Mouse (Mus musculus) ES-Bruce4 (cell line): ENCODE measurements at regions not wholly inside any gene's neighbourhood (a gene's known extent, or its start where the extent isn't known, plus 50 kb on each side); places are given as distances from the start of the nearest gene placed in this dataset.

Experiments used
- H3K27ac ChIP-seq: 2 replicates; pipeline ENCODE4 v1.5.1; 2012; ENCODE audit warnings: low read length, inconsistent platforms; ENCODE audit not compliant: insufficient read depth
- H3K27me3 ChIP-seq: 2 replicates; pipeline ENCODE4 v1.6.1; 2012; ENCODE audit warnings: mild to moderate bottlenecking, low read length, inconsistent platforms; ENCODE audit not compliant: control insufficient read depth, poor library complexity, insufficient read depth, severe bottlenecking
- H3K36me3 ChIP-seq: 2 replicates; pipeline ENCODE4 v1.6.1; 2012; ENCODE audit warnings: inconsistent platforms, mild to moderate bottlenecking, low read length, moderate library complexity; ENCODE audit not compliant: control insufficient read depth, poor library complexity, insufficient read depth, severe bottlenecking
- H3K4me1 ChIP-seq: one replicate; pipeline ENCODE4 v1.8.1; 2011; ENCODE audit warnings: low read length; ENCODE audit not compliant: control insufficient read depth, insufficient read depth
- H3K4me3 ChIP-seq: 2 replicates; pipeline ENCODE4 v1.5.1; 2011; ENCODE audit warnings: low read depth, mild to moderate bottlenecking, low read length
- H3K9ac ChIP-seq: 2 replicates; pipeline ENCODE4 v1.6.1; 2012; ENCODE audit warnings: low read depth, mild to moderate bottlenecking, inconsistent platforms; ENCODE audit not compliant: poor library complexity, severe bottlenecking
- H3K9me3 ChIP-seq: replicated peaks from 2 replicates; pipeline ENCODE4 v1.6.1; 2012; ENCODE audit warnings: mild to moderate bottlenecking, low read length, inconsistent platforms; ENCODE audit not compliant: control insufficient read depth, poor library complexity, insufficient read depth, severe bottlenecking
- CTCF ChIP-seq: IDR thresholded peaks from one replicate; pipeline ENCODE4 v1.8.1; 2011; ENCODE audit warnings: low read depth, low read length
- EP300 ChIP-seq: IDR thresholded peaks from 2 replicates; pipeline ENCODE4 v1.6.1; 2011; ENCODE audit warnings: low read depth, low read length; ENCODE audit not compliant: insufficient read depth
- POLR2A ChIP-seq: IDR thresholded peaks from one replicate; pipeline ENCODE4 v1.8.1; 2011; ENCODE audit warnings: low read length; ENCODE audit not compliant: insufficient read depth

DNA sequence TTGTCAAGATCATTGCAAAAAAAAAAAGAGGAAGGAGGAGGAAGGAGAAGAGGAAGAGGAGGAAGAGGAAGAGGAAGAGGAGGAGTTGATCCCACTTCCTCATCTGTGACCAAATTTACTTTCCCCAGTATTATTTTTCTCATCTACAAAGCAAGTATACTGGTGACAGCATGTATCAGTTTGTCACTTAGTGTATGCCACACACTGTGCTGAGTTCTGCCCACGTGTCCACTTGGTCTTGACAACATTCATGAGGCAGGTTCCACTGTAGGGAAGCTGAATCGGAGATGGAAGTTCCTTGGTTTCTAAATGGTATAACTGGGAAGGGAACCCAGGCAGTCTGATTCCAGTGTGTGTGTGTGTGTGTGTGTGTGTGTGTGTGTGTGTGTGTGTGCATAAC lies 122.3 kb upstream of the Hs3st2 start:
- Histone ChIP-seq H3K36me3 (no peaks in the 10 kb centered on the region), H3K4me1 (no peaks in the 10 kb centered on the region), H3K9ac (no peak overlapping the region), H3K4me3 (no peak overlapping the region), H3K9me3 (no peaks in the 10 kb centered on the region), H3K27ac (no peak overlapping the region), H3K27me3 (no peaks in the 10 kb centered on the region)
- TF ChIP-seq EP300 (no peak), POLR2A (no peak), CTCF (no peak)

DNA sequence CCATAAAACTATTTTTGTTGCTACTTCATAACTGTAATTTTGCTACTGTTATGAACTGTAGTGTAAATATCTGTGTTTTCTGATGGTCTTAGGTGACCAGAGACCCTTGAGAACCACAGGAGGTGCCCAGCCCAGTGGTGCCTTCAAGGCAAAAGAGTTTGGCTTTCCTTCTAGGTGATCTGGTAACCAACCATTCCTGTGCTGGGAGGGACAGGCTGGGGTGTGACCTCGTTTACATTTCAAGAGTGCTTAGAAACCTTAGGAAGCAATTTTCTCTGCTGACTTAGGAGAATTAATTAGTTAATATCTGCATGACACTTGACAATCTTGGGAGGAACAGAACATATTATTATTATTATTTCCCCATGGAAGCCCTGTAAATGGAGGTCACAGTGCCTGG lies 111.1 kb upstream of the Hs3st2 start:
- Histone ChIP-seq H3K9me3 (no peaks in the 10 kb centered on the region), H3K4me3 (no peak overlapping the region), H3K27ac (no peak overlapping the region), H3K4me1 (no peaks in the 10 kb centered on the region), H3K36me3 (no peaks in the 10 kb centered on the region), H3K27me3 (no peaks in the 10 kb centered on the region), H3K9ac (no peak overlapping the region)
- TF ChIP-seq EP300 (peak; percentile 66; the same call in 1 of the 2 replicates), CTCF (no peak)

DNA sequence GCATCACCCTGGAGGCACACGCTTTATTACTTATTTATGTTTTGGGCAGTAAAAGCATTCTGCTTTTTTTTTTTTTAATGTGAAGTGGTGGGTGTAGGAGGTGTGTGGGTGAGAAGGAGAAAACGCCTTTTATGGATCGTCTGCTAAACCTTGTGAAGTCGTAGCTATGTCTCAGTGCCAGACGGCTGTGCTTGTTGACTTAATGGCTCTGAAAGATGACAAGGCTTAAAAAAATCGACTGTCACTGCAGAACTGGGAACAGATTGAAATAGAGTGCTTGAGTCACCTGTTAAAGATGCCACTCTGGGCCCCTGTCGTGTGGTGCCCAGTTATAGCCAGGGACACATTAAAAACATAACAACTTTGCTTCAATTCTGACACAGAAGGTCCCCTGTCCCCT lies 109.5 kb upstream of the Hs3st2 start:
- TF ChIP-seq CTCF (no peak), POLR2A (no peak), EP300 (no peak)
- Histone ChIP-seq H3K27me3 (no peaks in the 10 kb centered on the region), H3K9me3 (no peaks in the 10 kb centered on the region)

DNA sequence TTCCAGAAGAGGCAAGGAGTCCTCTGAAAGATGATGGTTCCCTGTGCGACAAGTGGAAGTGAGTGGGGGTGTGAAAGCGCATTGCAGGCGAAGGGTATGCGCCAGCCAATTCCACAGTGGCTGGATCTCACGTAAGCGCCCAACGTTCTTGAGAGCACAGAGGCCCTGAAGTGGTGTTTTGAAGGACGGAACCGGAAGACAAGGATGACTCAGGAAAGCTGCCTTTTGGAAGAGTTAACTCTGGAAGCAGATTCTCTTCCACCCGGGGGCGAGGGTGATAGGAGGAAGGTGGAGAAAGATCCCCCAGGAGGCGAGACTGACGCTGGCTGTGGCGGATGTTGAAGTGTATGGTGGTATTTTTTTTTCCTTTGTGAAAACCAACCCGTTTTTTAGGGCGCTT lies 101.9 kb upstream of the Hs3st2 start:
- Histone ChIP-seq H3K9me3 (0 out of 2 replicates have a peak, but pooled peaks cover 4% of the 10 kb centered on the region), H3K27ac (no peak overlapping the region), H3K36me3 (no peaks in the 10 kb centered on the region), H3K9ac (no peak overlapping the region), H3K27me3 (no peaks in the 10 kb centered on the region), H3K4me1 (no peaks in the 10 kb centered on the region), H3K4me3 (no peak overlapping the region)
- no peak for TF ChIP-seq CTCF
- no peak for TF ChIP-seq POLR2A
- TF ChIP-seq EP300, result no peak

More for the DNA sequence above, 109.5 kb upstream of the Hs3st2 start:
- Histone ChIP-seq H3K4me1 (no peaks in the 10 kb centered on the region), H3K9ac (no peak overlapping the region), H3K27ac (no peak overlapping the region), H3K4me3 (no peak overlapping the region), H3K36me3 (no peaks in the 10 kb centered on the region)

DNA sequence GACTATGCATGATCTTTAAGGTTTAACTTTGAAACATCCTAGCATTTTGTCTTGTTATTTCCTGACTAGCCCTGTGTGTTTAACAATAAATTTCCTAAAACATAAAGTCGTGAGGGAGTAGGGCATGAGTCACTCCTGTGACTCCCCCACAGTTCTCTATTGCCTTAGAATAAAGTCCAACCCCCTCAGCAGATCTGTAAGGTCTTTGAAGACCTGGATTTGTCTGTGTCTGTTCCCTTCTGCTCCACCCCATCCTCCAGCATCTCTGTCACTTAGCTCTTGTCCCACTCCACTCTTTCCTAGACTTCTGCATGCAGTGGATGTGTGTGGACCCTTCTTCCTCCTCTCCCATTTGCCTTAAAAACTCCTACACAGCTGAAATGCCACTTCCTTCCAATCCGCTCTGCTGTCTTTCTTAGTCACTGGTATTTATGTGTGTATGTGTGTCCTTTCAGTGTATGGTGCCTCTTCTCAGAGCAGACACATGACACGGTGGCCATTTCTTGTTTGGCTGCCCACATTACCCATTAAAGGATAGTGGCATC lies 95.4 kb upstream of the Hs3st2 start:
- no peak overlapping the region for H3K27ac ChIP-seq
- no peak for TF ChIP-seq EP300
- TF ChIP-seq CTCF, result no peak
- no peak for TF ChIP-seq POLR2A
- H3K27me3 ChIP-seq, result no peaks in the 10 kb centered on the region
- no peak overlapping the region for H3K9ac ChIP-seq
- H3K36me3 ChIP-seq, result no peaks in the 10 kb centered on the region
- H3K9me3 ChIP-seq, result 0 out of 2 replicates have a peak, but pooled peaks cover 4% of the 10 kb centered on the region
- no peak overlapping the region for H3K4me3 ChIP-seq
- H3K4me1 ChIP-seq, result no peaks in the 10 kb centered on the region

DNA sequence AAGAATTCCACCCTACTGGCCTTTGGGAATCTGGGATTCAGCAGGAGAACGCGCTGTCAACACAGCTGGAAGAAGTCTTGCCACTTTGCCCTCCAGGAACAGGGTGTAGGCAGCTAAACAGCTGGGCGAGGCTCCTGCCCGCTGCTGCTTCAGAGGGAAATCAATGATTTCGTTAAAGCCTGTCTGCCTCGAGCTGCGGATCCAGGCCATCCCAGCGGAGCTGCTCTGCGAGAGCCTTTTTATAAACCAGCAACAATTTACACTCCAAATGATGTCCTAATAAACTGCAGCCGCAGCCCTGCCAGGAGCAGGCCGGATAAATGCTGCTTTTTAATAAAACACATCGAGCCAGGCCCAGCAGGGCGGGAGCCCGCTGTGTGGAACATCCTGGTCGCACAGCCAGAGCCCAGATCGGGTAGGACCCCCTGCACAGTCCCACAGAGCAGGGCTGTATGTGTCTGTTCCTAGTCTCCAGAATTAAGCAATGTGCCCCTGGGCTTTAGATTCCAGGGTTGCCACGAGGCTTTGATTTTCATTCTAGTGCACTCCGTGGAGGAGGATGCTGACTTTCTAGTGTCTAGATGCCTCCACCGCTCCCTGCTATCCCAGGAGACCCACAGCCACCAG lies 78.6 kb upstream of the Hs3st2 start:
- H3K4me1 ChIP-seq, result no peaks in the 10 kb centered on the region
- no peaks in the 10 kb centered on the region for H3K9me3 ChIP-seq

More for the DNA sequence above, 78.6 kb upstream of the Hs3st2 start:
- no peaks in the 10 kb centered on the region for H3K36me3 ChIP-seq
- H3K27ac ChIP-seq, result no peak overlapping the region
- no peak for TF ChIP-seq EP300
- TF ChIP-seq POLR2A, result no peak
- no peak for TF ChIP-seq CTCF
- H3K9ac ChIP-seq, result no peak overlapping the region
- H3K4me3 ChIP-seq, result peak overlapping the region; percentile 25; the same call in 1 of the 2 replicates
- peaks cover 1% of the 10 kb centered on the region; the same call in 1 of the 2 replicates for H3K27me3 ChIP-seq
